Mouse (Mus musculus) hindbrain, embryonic 12.5 days (tissue): ENCODE results near the gene Cdk2ap2. TPM values are rescaled to one million over a fixed set of nuclear protein-coding genes. Genes with fewer than 3 reads are reported as not detected.
"Not testable (repeated sequence)": the region's sequence is repeated elsewhere in the genome, so short reads cannot be mapped to it uniquely, and the experiment has no call there.

Experiments used
- ATAC-seq: fragments of 200-750 bp; cut with Nextera tagmentation; 2 replicates; pipeline ENCODE4 v1.8.0; 2017; ENCODE audit warnings: moderate TSS enrichment; ENCODE audit not compliant: low FRiP score
- H3K27ac ChIP-seq: fragments of 300-500 bp; sonication (generic); 2 replicates; pipeline ENCODE4 v1.5.1; 2016; ENCODE audit warnings: mild to moderate bottlenecking
- H3K27me3 ChIP-seq: fragments of 300-500 bp; sonication (generic); 2 replicates; pipeline ENCODE4 v1.6.1; 2016; ENCODE audit warnings: mild to moderate bottlenecking
- H3K36me3 ChIP-seq: fragments of 300-500 bp; sonication (generic); 2 replicates; pipeline ENCODE4 v1.6.1; 2016; ENCODE audit warnings: mild to moderate bottlenecking
- H3K4me1 ChIP-seq: fragments of 300-500 bp; sonication (generic); 2 replicates; pipeline ENCODE4 v1.6.1; 2016
- H3K4me2 ChIP-seq: fragments of 300-500 bp; sonication (generic); replicated peaks from 2 replicates; pipeline ENCODE4 v1.6.1; 2016; ENCODE audit warnings: mild to moderate bottlenecking
- H3K4me3 ChIP-seq: fragments of 300-500 bp; sonication (generic); 2 replicates; pipeline ENCODE4 v1.5.1; 2016; ENCODE audit warnings: mild to moderate bottlenecking
- H3K9ac ChIP-seq: fragments of 300-500 bp; sonication (generic); 2 replicates; pipeline ENCODE4 v1.6.1; 2016; ENCODE audit warnings: mild to moderate bottlenecking, moderate library complexity
- H3K9me3 ChIP-seq: fragments of 300-500 bp; sonication (generic); replicated peaks from 2 replicates; pipeline ENCODE4 v1.6.1; 2016; ENCODE audit warnings: mild to moderate bottlenecking
- WGBS: fragments of 180-500 bp; shearing (Covaris S2); methylation state at CpG from one replicate; pipeline ENCODE4 v1.1.7; 2016; 5-methylcytosine and 5-hydroxymethylcytosine counted together
- polyA plus RNA-seq: library from polyadenylated mRNA; unstranded; fragments of >200 nt; fragmentation: Nextera tagmentation; extraction: Ambion mirVana; gene quantifications from 2 replicates; pipeline ENCODE4 v1.2.1, GENCODE M21; 2016

Cdk2ap2 gene
- polyA plus RNA-seq, 1 experiment from 2014 or later, result 76.9 TPM

DNA sequence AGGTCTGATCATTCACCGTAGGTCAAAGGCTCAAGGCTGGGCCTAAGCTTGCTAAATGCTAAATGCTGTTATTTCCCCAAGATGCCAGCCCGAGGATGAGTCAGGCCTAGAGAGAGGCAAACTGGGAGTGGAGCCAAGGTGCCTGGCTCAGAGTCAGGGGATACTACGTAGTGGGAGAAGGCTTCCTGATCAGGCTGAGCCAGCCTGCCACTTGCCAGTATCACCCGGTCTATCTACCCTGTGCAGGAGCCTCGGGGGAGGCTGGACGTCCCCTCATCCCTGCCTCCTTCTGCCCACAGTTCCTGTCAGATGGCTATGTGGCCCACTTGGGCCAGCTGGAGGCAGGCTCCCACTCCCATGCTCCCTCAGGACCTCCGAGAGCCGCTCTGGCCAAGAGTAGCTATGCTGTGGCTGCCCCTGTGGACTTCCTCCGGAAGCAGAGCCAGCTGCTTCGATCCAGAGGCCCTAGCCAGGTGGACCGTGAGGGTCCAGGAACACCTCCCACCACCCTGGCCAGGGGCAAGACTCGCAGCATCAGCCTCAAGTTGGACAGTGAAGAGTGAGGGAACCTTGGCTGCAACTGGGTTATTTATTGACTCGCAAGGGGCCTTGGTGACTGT lies 16.3 kb downstream of the Cdk2ap2 start:
- H3K4me2 ChIP-seq, result no peak overlapping the region
- H3K4me1 ChIP-seq, result no peaks in the 10 kb centered on the region
- H3K27ac ChIP-seq, result no peak overlapping the region; the same call in 1 of the 2 replicates
- H3K9me3 ChIP-seq, result no peaks in the 10 kb centered on the region
- ATAC-seq, result no peak
- WGBS, result 86% methylated on average over 13 of the region's 13 CpGs
- H3K36me3 ChIP-seq, result peaks cover 69% of the 10 kb centered on the region
- no peak overlapping the region for H3K9ac ChIP-seq
- H3K27me3 ChIP-seq, result no peaks in the 10 kb centered on the region
- H3K4me3 ChIP-seq, result no peak overlapping the region

- H3K27me3 ChIP-seq, result no peaks in the 10 kb centered on the region
- no peaks in the 10 kb centered on the region for H3K4me1 ChIP-seq
- WGBS, result 69% methylated on average over 5 of the region's 5 CpGs
- no peak for ATAC-seq
- H3K4me2 ChIP-seq, result no peak overlapping the region
- no peaks in the 10 kb centered on the region for H3K9me3 ChIP-seq
- H3K36me3 ChIP-seq, result peaks cover 65% of the 10 kb centered on the region
- H3K4me3 ChIP-seq, result no peak overlapping the region
- no peak overlapping the region for H3K9ac ChIP-seq
- no peak overlapping the region for H3K27ac ChIP-seq
Measured at GRCm38 (mm10) chr19:4113806-4114230, 16.8 kb downstream of the Cdk2ap2 start.

- no peak for ATAC-seq
- Histone ChIP-seq H3K4me3 (no peak overlapping the region), H3K36me3 (peaks cover 65% of the 10 kb centered on the region), H3K9me3 (no peaks in the 10 kb centered on the region), H3K27me3 (no peaks in the 10 kb centered on the region), H3K27ac (no peak overlapping the region), H3K4me1 (no peaks in the 10 kb centered on the region), H3K9ac (no peak overlapping the region), H3K4me2 (no peak overlapping the region)
- WGBS, result 94% methylated on average over 10 of the region's 10 CpGs
Measured at GRCm38 (mm10) chr19:4114551-4114950, 17.6 kb downstream of the Cdk2ap2 start.

DNA sequence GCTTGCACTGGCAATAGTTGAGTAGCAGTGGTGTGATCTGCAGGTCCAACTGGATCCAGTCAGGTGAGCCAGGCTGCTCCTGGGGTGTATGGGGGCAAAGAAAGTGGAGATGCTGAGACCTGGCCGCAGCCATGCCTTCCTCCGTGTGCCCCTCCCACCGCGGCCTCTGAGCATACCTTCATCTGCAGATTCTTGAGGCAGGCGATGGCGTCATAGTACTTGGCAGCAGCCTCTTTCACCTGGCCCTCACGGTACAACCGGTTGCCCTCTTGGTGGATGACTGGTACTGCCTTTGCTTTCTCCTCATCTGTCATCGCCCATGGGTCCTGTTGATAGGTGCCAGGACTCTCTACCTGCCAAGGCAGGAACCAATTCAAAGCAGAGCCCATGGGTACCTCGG lies 18.2 kb downstream of the Cdk2ap2 start:
- H3K27me3 ChIP-seq, result no peaks in the 10 kb centered on the region
- H3K4me1 ChIP-seq, result peaks cover 2% of the 10 kb centered on the region
- no peak for ATAC-seq
- no peak overlapping the region for H3K4me2 ChIP-seq
- H3K9ac ChIP-seq, result no peak overlapping the region
- H3K4me3 ChIP-seq, result no peak overlapping the region
- no peak overlapping the region for H3K27ac ChIP-seq
- H3K9me3 ChIP-seq, result no peaks in the 10 kb centered on the region
- WGBS, result 95% methylated on average over 10 of the region's 10 CpGs
- H3K36me3 ChIP-seq, result peaks cover 65% of the 10 kb centered on the region

DNA sequence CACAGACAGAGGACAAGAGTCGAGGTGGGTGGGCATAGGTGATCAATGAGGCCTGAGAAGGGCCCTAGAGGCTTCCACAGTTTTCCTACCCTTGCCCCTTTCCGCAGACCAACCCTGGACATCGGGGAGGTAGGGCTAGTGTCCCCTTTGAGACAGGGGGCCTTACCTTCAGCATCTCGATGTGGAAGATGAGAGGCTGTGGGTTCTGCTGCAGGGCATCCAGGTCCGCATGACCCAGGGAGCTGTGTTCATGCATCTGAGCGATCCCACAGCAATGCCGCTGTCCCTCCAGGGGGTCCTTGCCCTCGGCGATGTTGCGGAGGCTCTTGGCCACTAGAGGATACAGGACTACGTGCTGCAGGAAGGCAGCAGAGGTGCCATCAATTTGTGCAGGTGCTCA lies 18.8 kb downstream of the Cdk2ap2 start:
- ATAC-seq, result no peak
- Histone ChIP-seq H3K9me3 (no peaks in the 10 kb centered on the region), H3K36me3 (peaks cover 65% of the 10 kb centered on the region), H3K9ac (no peak overlapping the region), H3K4me1 (peaks cover 9% of the 10 kb centered on the region), H3K4me2 (no peak overlapping the region), H3K27ac (no peak overlapping the region), H3K27me3 (no peaks in the 10 kb centered on the region), H3K4me3 (no peak overlapping the region)
- WGBS, result 83% methylated on average over 11 of the region's 11 CpGs

DNA sequence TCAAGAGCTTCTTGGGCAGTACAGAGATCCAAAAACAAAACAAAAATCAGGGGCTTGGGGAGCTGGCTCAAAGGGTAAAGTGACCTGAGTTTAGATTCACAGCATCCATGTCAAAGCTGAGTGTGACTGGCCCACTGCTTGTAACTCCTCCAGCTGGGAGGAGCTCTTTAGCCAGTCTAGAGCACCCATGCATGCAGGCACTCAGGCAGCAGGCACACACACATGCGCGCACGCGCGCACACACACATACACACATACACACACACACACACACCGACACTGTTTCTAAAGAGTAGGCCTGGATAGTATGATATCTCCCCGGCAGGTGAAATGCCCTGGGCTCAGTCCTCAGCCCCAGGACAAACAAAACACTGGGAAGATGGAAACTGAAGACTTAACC lies 20.0 kb downstream of the Cdk2ap2 start:
- no peak overlapping the region for H3K27ac ChIP-seq
- no peak overlapping the region for H3K9ac ChIP-seq
- H3K9me3 ChIP-seq, result no peaks in the 10 kb centered on the region
- WGBS, result 98% methylated on average over 7 of the region's 7 CpGs
- no peak overlapping the region for H3K4me3 ChIP-seq
- no peaks in the 10 kb centered on the region for H3K27me3 ChIP-seq
- no peak overlapping the region for H3K4me2 ChIP-seq
- ATAC-seq, result no peak
- peaks cover 11% of the 10 kb centered on the region for H3K4me1 ChIP-seq
- H3K36me3 ChIP-seq, result peaks cover 56% of the 10 kb centered on the region

- Histone ChIP-seq H3K4me1 (peaks cover 11% of the 10 kb centered on the region), H3K27me3 (no peaks in the 10 kb centered on the region), H3K36me3 (peaks cover 45% of the 10 kb centered on the region), H3K9me3 (no peaks in the 10 kb centered on the region), H3K27ac (no peak overlapping the region), H3K4me2 (no peak overlapping the region), H3K9ac (no peak overlapping the region), H3K4me3 (no peak overlapping the region)
- ATAC-seq, result no peak
- 95% methylated on average over 2 of the region's 2 CpGs for WGBS
Measured at GRCm38 (mm10) chr19:4118350-4118749, 21.4 kb downstream of the Cdk2ap2 start.

GRCm38 (mm10) chr19:4119716-4120487 lies 22.9 kb downstream of the Cdk2ap2 start:
- H3K9ac ChIP-seq, result no peak overlapping the region
- H3K27me3 ChIP-seq, result no peaks in the 10 kb centered on the region
- peaks cover 11% of the 10 kb centered on the region for H3K4me1 ChIP-seq
- WGBS, result 93% methylated on average over 6 of the region's 6 CpGs
- no peak overlapping the region for H3K27ac ChIP-seq
- 0 out of 2 replicates have a peak overlapping the region, but pooled peaks have one; percentile 43 for H3K4me3 ChIP-seq
- H3K4me2 ChIP-seq, result peak overlapping the region; percentile 49
- peaks cover 29% of the 10 kb centered on the region for H3K36me3 ChIP-seq
- ATAC-seq, result no peak
- H3K9me3 ChIP-seq, result no peaks in the 10 kb centered on the region

DNA sequence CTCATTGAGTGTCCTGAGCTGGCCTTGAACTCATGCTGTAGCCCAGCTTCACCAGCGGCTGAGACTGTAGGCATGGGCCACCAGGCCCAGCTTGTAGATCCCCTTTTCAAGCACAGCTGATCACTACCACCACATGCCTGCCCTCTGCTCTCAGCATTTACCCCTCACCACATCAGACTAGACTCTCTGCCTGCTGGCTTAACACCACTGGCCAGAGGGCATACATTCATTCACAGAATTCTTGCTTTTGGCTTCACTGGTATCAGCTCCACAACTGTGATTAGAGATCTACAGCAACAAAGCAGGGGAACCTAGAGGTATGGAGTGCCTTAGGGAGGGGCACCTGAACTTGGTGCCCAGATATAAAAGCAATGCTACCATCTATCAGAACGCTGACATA lies 23.5 kb downstream of the Cdk2ap2 start:
- 0 out of 2 replicates have a peak overlapping the region, but pooled peaks have one; percentile 43 for H3K4me3 ChIP-seq
- H3K9ac ChIP-seq, result no peak overlapping the region
- ATAC-seq, result no peak
- peak overlapping the region; percentile 49 for H3K4me2 ChIP-seq
- 99% methylated on average over 2 of the region's 2 CpGs for WGBS
- no peaks in the 10 kb centered on the region for H3K27me3 ChIP-seq
- peaks cover 23% of the 10 kb centered on the region for H3K36me3 ChIP-seq
- no peaks in the 10 kb centered on the region for H3K9me3 ChIP-seq
- H3K4me1 ChIP-seq, result peaks cover 14% of the 10 kb centered on the region
- H3K27ac ChIP-seq, result no peak overlapping the region

DNA sequence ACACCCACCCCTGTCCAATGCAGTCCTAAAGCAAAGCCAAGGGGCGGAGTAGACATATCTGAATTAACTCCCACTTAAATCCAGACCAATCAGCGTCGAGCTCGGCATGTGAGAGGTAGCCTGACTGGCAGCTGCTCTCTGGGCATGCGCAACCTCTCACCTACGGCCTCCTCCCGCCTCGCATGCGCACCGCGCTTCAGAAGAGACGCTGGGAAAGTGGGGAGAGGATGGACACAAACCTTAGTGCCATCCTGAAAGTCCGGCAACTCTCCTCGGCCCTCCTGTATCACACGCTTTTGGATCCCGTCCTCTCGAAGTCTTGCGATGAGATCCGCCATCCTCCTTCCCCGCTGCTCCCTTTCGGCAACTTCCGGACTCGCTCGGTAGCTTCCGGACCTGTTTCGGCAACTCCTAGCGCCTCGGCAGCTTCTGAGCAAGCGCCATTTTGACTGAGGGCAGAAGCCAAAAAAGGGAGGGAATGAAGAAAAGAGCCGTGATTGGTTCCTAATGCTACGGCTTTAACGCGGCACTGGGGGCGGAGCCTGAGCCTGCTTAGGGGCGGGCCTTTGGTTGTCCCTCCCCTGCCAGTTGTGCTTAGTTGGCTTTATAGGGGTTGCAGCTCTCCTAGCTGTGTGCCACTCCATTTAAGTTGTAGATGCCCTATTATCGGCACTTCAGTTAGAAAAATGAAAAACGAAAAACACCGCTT lies 24.3 kb downstream of the Cdk2ap2 start:
- H3K4me1 ChIP-seq, result peaks cover 14% of the 10 kb centered on the region
- 4% methylated on average over 38 of the region's 38 CpGs for WGBS
- H3K36me3 ChIP-seq, result peaks cover 17% of the 10 kb centered on the region; the same call in 1 of the 2 replicates
- ATAC-seq, result peak; percentile 79
- H3K4me3 ChIP-seq, result peak overlapping the region; percentile 43
- peak overlapping the region; percentile 50; the same call in 1 of the 2 replicates for H3K9ac ChIP-seq
- peak overlapping the region; percentile 85 for H3K27ac ChIP-seq
- H3K27me3 ChIP-seq, result no peaks in the 10 kb centered on the region
- H3K9me3 ChIP-seq, result no peaks in the 10 kb centered on the region
- H3K4me2 ChIP-seq, result peak overlapping the region; percentile 49

DNA sequence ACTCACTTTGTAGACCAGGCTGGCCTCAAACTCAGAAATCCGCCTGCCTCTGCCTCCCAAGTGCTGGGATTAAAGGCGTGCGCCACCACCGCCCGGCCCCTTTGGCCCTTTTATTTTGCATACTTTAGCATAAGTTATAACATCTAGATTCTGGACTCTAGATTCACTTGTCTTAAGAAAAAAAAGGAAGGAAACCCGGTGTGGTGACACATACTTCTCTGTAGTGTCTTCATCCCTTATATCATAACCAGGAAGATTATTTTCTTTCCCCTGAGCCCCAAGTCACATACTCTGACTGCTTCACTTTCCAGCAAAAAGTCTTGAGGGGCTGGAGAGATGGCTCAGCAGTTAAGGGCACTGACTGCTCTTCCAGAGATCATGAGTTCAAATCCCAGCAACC lies 24.9 kb downstream of the Cdk2ap2 start:
- not testable (repeated sequence) for H3K27me3 ChIP-seq, H3K9me3 ChIP-seq, H3K9ac ChIP-seq, H3K27ac ChIP-seq, ATAC-seq, H3K4me3 ChIP-seq
- Histone ChIP-seq H3K36me3 (peaks cover 11% of the 10 kb centered on the region; the same call in 1 of the 2 replicates), H3K4me2 (peak overlapping the region; percentile 49), H3K4me1 (peaks cover 20% of the 10 kb centered on the region)
- WGBS, result 55% methylated on average over 6 of the region's 6 CpGs
